Mouse (Mus musculus) left cerebral cortex, postnatal 10 days (tissue): ENCODE measurements around the gene Oaf. TPM values are rescaled to one million over a fixed set of nuclear protein-coding genes. Genes with fewer than 3 reads are reported as not detected.
A peak's percentile ranks its signal among the peaks of the same experiment; 100 is the strongest.

Experiments used
- DNase-seq, 2 experiments: peaks; one replicate each; pipeline ENCODE4 v3.0.0; 2021 to 2022; ENCODE audit warnings: low spot score in 2 of 2, mixed read lengths in 1 of 2; ENCODE audit errors: extremely low spot score in 1 of 2
- intact Hi-C: fragments of 180-260 bp; cut with DNase I; formaldehyde crosslinking; loops from one replicate; pipeline ENCODE4 v1.15.1; 2025
- total RNA-seq, 2 experiments: library from RNA; stranded (reverse); gene quantifications; 2 replicates each; pipeline ENCODE4 v1.2.3; 2021

Gene Oaf
- total RNA-seq, 2 experiments from 2014 or later: 8.1 to 9.6 TPM

DNA sequence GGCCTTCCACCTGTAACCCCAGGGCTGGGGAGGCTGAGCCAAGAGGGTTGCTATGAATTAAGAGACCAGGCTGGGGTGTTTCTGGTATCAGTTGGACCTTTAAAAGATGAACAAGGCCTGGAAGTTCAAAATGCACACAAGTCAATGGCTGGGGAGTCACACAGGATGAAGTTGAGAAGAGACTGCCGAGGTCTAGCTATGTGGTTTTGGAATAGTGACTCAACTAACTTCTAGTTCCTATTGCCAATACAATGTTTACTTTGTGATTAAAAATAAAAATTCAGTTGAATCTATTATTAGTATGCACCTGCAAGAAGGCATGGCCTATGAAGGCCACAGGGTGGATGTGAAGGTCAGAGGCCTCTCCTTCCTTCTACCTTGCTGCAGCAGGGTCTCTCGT is 12.1 kb upstream of the Oaf start:
- DNase-seq: no peak
- intact Hi-C loops: no loop called here

DNA sequence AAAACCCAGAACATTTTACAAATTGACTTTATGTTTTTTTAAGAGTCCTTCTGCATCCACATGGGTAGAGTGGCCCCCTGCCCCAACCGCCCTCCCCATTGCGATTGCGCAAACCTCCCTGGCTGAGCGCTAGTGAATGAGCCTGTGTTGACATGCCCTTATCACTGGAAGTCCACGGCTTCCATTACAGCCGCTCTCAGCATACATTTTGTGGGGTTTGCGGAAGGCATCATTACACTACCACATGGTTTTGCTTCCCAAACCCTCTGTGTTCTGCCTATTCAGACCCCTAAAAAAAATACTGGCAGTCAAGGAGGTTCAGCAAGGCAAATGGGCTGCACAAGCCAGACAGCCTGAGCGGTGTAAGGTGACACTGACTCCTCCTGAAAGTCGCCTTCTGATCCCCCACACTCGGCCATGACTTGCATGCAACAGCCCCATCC is 7.0 kb upstream of the Oaf start:
- no peak for DNase-seq
- intact Hi-C loops: no loop called here

DNA sequence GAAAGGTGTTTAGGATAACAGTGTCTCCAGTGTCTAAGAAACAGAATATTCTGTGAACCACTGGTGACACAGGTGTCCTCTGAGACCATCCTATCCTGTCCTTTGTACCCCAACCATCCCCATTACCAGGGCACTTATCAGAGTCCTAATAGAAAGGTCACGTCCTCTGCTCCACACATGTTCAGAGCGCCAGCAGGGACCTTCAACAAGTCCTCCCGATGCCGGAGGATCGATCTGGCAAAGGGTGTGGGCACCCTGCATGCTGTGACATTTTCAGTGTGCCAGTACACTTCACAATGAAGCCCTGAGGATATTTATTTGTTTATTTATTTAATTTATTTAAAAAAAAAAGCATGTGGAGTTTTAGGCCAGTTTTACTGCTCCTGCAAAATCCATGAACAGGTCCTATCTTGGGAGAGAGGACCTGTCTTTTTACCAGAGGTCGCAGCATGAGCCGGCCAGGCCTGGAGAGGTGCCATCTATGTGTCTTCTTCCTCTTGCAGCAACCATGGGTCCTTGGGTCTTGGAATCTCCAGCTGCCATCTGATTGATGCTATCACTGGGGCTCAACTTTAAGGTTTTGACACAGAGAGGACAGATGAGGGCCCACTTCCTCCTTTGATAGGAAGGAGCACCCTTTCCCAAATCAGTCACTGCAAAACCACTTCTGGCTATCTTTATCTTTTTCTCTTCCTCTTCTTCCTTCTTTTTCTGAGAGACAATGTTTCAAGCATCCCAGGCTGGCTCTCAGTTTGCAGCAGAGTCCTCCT is 6.3 kb upstream of the Oaf start:
- intact Hi-C loops: no loop called here
- no peak for DNase-seq

DNA sequence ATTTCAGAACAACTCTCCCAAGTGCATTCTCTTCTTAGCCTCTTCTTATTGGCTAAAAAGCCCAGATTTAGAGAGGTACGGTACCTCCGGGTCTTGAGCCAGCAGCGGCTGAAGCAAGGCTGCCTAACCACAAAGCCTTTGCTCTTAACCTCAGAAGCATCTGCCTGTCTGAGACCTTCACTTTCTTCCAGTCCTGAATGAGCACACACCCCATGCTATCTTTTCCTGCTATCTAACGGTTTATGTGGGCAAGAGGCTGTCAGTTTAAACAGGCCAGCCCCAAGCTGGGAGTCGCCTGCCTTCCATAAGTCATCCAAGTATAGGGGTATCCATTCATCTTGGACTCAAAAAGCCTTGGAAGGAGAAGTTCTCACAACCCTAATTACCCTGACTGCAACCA is 2.7 kb upstream of the Oaf start:
- intact Hi-C loops: no loop called here
- DNase-seq: no peak

DNA sequence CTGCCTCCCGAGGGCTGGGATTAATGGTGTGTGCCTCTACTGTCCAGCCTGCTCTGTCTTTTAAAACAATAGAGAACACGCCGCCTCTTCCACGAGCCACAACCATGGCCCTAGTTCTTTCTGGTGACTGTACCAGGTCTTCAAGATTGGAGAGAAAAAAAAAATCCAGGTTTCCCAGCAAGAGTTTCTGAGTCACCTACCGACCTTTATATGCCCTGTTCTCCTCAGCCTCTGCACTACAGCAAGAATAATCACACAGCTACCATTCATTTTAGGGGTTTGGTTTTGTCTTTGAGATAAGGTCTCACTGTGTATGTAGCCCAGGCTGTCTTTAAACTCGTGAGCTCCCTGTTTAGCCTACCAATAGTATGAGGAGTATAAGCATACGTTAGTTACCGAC is 2.3 kb upstream of the Oaf start:
- no peak for DNase-seq
- intact Hi-C loops: no loop called here

DNA sequence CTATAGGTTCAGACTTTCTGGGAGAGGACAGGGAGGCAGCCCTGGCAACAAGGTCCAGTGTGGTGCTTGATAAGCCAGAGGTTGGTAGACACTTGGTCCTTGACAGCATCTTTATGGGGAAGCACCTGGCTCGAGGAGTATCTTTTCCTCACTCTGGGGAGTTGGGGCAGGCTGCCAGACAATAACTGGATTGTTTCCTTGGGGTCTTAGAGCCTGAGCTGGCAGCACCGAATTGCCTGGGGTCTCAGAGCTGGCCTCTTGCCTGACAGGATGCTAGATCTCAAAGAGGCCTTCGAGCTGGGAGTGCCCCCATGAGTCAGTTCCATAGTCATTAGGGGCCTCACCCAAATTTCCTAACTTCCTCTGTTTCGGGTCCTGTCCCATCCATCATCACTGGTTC is 1.6 kb upstream of the Oaf start:
- no peak for DNase-seq
- intact Hi-C loops: no loop called here

DNA sequence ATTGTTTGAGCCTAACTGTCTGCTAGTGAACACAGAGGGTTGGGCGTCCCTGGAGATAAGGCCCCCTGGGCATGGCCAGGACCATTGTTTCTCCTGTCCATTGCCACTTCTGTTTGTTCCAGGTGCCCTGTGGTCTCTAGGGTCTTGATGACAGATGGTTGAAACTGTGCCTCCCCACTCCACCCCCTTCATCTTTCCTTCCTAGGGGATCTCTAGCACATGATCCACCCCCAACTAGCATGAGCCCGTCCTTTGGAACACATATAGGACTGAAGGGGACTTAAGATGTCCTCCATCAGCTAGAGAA is 836 bp upstream of the Oaf start:
- no peak for DNase-seq
- intact Hi-C loops: no loop called here

DNA sequence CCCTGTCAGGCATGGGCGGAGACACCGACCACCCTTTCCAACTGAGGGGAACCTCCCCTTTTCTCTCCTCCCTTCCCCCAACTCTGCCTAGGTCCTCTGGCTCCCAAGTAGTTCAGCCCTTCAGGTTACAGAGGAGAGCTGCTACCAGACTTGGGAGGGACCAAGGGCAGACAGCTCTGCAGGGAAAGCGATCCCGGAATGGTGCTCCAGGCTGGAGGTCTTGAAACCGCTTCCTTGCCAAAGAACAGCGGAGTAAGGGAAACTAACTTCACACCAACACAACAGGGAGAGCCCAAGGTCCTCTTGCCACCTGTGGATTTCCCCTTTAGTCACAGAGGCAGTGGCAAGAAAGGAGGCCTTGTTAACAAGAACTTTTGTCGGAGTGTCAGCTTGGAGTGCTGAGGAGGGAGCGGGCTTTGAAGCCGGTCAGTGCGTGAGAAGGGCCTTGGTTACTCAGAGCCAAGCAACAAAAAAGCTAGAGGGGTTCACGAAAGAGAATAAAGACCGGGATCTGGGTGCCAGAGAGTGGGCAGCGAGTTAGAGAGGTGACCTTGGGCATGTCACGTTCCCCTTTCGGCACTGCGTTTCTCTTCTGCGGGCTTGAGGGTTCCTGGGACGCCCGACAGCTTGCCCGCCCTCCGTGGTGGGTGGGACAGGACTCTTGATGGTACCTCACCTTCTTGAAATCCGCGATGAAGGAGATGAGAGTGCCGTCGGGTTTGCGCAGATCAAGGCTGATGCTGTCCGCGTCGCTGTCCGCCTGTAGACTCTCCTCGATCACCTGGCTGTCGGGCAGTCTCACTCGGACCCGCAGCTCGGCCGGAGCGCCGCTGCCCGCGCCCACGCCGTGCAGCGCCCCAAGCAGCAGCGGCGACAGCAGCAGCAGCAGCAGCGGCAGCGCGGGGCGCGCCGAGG is 823 bp downstream of the Oaf start:
- DNase-seq: no peak
- intact Hi-C loops: no loop called here

DNA sequence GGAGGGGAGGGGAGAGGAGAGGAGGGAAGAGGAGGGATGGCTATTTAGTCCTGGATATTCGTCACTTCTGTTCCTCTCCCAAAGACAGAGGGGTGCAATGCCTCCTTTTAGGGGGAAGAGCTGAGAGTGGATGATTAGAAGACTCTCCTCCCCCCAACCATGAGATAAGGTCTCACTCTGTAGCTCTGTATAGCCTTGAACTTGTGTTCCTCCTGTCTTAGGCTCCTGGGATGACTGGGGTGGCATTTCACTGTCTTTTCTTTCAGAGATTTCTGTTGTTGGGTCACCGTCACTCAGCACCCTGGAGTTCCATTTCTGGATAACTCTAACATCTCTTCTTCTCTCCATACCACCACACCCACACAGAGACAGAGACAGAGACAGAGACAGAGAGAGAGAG is 1.5 kb downstream of the Oaf start:
- DNase-seq: no peak
- intact Hi-C loops: no loop called here

DNA sequence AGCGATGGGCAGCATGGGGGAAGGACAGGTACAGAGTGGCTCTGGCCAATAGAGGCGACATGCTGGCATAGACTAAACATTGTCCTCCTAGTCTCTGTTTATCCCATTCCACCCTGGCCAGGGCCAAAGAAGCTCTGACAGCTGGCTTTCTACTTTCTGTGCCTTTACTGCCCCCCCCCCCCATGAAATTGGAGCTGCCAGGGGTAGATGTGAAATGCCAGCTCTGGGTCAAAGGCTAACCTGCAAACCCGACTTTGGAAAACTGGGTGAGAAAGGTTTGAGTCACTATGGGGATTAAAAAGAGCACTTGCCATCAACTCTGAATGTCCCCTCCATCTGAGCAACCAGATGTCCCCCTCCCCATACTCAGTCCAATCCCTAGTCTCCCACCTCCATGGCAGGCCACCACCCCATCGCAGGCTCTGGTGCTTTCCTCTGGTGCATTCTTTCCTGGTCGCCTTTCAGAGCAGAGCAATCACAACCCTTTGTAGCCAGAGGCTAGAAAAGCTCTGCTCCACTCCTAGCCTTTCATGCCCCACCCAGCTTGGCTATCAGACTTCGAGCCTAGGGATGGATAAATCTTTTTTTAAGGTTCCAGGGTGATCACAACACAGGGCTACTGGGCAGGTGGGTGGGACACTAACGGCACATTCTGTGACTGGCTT is 2.5 kb downstream of the Oaf start:
- no peak for DNase-seq
- intact Hi-C loops: no loop called here

DNA sequence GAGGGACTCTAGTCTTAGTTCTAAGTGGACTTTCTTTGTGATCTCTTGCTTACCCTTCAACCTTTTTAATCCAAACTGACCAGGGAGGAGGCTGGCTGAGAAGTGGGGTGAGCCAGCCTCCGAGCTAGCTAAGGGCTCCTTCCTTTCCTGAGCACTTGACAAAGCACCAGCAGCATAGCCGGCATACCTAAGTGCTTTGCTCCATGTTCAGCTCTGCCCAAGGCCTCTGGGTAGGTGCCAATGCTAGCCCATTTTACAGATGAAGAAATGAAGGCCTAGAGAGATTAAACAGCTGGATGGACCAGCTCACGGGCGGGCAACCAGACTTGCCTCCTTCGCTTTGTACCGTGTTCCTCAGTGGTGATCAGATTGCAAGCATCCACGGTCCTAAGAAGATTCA is 3.1 kb downstream of the Oaf start:
- intact Hi-C loops: no loop called here
- DNase-seq: no peak

DNA sequence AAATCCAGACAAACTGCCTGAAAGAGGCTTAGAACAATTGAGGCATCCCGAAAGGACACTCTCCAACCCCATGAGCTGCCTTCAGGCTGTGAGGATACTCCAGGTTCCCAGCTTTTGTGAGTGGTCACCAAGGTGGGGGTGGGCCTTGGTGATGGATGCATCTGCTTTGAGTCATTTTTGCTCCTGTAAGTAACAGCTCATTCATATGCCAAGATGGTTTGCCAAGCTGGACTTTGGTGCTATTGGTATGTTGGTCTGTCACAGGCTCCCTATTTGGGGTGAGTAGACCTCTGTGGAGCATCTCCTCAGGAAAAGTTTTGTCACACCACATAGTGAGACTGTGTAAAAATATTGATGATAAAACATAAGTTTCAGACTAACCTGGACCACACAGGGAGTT is 3.6 kb downstream of the Oaf start:
- intact Hi-C loops: no loop called here
- DNase-seq: no peak

DNA sequence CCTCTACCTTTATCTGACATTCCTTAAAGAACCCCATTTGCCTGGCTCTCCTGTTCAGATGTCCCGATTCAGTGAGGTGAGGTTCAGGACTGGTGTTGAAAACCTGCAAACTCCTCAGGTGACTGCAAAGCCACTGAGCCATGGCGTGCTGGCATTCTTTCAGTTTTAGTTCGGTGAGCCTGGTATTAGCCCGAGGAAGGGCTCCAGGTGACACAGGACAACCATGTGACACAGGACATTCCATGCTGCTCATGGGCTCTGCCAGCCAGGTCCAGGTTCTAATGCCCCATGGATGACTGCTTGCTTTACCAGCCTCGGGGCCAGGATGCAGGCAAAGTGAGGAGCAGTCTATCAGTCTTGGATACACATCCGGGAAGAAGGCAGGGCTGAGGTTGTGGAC is 4.4 kb downstream of the Oaf start:
- intact Hi-C loops: no loop called here
- no peak for DNase-seq

DNA sequence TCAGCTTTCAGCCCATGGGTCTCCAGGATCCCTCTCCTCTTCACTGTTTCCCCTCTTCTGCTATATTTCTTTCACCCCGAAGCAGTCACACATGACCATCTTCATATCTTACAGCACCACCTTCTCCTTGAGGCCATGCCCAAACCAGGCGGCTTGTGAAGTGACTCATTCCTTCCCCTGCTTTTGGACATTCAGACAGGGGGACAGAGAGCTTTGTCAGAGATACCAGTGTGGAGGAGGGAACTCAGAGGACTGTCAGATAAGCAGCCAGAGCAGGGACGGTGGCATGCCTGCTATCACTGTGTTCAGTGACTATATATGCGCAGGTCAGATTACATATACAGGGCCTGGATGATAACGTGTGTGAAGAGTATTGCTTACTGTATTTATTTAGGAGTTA is 5.2 kb downstream of the Oaf start:
- intact Hi-C loops: no loop called here
- DNase-seq: no peak

DNA sequence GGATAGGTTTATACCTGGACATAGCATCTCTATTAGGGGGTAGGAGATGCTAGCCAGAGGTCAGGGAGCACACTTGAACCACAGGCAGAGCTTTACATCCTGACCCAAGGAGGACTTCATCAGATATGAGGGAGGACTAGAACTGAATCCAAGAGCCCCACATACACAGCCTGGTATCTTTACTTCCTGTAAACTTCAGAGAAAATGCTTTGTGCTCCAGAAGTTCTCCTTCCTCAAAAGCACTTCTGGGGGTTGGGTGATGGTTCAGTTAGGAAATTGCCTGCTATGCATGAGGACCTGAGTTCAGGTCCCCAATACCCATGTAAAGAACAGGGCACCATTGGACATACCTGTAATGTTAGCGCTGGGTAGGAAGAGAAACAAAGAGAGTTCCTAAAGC is 6.2 kb downstream of the Oaf start:
- intact Hi-C loops: no loop called here
- no peak for DNase-seq

DNA sequence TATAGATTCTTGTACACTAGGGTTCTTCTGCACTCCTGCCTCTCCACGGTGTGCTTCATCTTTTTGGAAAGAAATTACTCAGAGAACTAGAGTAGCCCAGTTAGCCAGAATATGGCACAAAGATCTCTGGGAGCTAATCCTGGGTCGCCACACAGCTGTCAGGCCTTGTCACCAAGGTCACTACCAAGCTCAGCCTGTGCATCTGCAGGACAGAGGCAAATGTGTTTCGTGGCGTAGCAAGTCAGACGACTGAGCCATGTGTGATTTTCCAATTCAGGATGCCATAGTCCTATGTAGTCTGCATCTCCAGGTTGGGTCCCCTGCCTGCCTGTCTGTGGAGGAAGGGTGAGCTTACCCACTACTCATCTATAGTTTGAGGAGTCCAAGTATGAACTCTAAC is 6.7 kb downstream of the Oaf start:
- intact Hi-C loops: no loop called here
- no peak for DNase-seq

DNA sequence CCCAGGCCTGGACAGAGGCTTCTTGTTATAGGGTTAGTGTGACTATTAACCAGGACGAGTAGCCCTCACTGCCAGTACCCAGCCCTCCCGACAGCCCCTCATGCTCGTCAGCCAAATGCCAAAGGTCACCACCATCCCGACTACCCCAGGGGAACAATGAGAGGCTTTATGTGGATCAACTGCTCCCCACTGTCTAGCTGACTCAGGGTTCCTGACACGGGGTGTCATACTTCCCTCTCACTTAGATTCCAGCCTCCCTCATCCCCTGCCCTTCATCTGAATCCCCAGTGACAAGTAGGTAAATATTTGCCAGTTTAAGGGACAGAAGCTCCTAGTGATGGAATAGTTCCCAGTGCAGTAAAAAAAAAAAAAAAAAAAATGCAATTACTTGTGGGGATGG is 7.4 kb downstream of the Oaf start:
- intact Hi-C loops: no loop called here
- DNase-seq: no peak

DNA sequence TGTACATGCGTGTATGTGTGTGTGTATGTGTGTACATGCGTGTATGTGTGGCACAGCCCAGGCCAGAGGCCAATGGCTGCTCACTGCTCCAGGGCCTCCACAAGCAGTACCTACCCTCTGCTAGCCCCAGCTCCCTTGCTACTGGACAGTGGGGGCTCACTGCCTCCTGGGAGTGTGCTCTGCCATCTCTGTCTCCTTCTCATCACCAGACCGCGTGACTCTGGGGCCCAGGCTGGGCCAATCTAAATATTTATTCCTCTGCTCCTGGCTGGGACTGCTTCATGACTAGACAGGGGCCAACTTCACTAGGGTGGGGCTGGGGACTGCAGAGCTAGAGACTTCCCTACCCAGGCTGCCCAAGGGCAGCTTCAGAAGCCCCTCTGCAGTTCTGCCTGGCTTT is 7.9 kb downstream of the Oaf start:
- intact Hi-C loops: no loop called here

DNA sequence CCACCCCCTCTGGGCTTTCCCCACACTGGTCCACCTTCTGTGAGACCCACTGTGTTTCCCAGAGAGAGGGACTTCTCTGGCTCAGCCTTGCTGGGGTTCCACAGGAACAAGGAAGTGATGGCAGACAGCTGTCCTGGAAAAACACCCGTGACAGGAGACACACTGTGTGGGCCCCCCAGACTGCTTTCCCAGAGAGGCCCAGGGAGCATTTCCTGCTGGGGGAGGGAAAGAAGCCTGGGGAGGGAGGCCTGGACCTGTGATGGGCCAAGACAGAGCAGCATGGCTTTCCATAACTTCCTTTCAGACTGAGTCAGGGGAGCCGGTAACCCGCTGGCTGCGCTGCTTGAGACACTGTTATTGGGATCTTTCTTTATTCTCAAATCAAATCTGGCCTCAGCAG is 8.8 kb downstream of the Oaf start:
- intact Hi-C loops: no loop called here
- DNase-seq: peak in 1 of 2 experiments; percentile 42

More for the DNA sequence above, 7.9 kb downstream of the Oaf start:
- peak in 1 of 2 experiments; percentile 47 for DNase-seq

DNA sequence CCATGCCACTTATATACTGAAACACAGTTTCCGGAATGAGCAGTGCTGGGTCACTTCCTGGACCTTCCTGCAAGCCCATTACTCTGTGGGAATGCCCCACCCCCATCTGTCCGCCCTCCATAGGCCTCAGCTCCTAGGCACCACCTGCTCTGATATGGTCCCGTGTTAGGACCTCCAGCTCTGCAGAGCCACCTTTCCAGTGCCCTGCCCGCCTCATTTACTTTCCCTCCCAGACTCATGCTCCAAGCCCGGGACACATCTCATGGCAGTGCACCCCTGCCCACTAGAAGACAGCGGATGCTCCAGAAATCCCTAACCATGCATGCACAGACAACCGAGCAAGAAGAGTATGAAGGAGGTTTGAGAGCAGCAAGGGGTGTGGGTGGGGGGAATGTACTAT is 9.7 kb downstream of the Oaf start:
- DNase-seq: no peak
- intact Hi-C loops: loop anchor here (10.0 kb wide), 1 partner anchor 745 kb away; no protein-coding TSS in a partner anchor
